Mouse (Mus musculus): ENCODE measurements around the gene Limd1. TPM values are rescaled to one million over a fixed set of nuclear protein-coding genes. Genes with fewer than 3 reads are reported as not detected.

The Limd1 gene
- polyA plus RNA-seq, 1 experiment from 2014 or later = 53.8 TPM

- no peak overlapping the region for H3K9ac ChIP-seq
- H3K27ac ChIP-seq (replicated peaks) = no peak overlapping the region
- 86% methylated on average over 5 of the region's 5 CpGs for WGBS
- no peaks in the 10 kb centered on the region for H3K4me1 ChIP-seq
- H3K27me3 ChIP-seq = no peaks in the 10 kb centered on the region
- no peak overlapping the region for H3K4me2 ChIP-seq (replicated peaks)
- ATAC-seq (ENCODE audit: insufficient number of reproducible peaks, low FRiP score, low TSS enrichment, low read depth) = no peak
- peaks cover 30% of the 10 kb centered on the region for H3K36me3 ChIP-seq
- H3K4me3 ChIP-seq (replicated peaks) = no peak overlapping the region
- H3K9me3 ChIP-seq (replicated peaks) = no peaks in the 10 kb centered on the region
Measured at GRCm38 (mm10) chr9:123503171-123503834, 24.8 kb downstream of the Limd1 start.

DNA sequence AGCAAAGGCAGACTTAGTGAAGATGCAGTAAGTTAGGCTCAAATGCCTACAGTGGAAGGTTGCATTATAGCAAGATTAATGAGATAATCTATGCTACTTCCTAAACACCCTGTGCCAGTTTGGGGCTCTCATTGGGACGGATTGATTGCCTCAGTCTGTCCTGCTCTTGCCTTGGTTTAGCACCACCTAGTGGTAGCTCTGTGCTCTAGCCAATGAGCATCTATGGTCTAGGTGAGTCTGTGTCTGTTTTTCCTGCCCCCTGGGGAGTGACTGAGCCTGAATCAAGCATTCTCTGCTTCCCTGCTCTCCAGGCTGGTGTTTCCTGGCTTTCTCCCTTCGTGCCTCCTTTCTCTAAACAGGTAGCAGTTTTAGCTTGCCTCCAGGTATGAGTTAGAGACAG, 25.8 kb downstream of the Limd1 start:
- no peak overlapping the region for H3K4me2 ChIP-seq (replicated peaks)
- 4% methylated on average over 2 of the region's 2 CpGs for WGBS
- no peak overlapping the region for H3K27ac ChIP-seq (replicated peaks)
- no peaks in the 10 kb centered on the region for H3K9me3 ChIP-seq (replicated peaks)
- peak; percentile 75; the same call in 1 of the 2 replicates for ATAC-seq (ENCODE audit: insufficient number of reproducible peaks, low FRiP score, low TSS enrichment, low read depth)
- H3K4me3 ChIP-seq (replicated peaks) = no peak overlapping the region
- H3K9ac ChIP-seq = no peak overlapping the region
- no peaks in the 10 kb centered on the region for H3K4me1 ChIP-seq
- peaks cover 30% of the 10 kb centered on the region for H3K36me3 ChIP-seq
- no peaks in the 10 kb centered on the region for H3K27me3 ChIP-seq

DNA sequence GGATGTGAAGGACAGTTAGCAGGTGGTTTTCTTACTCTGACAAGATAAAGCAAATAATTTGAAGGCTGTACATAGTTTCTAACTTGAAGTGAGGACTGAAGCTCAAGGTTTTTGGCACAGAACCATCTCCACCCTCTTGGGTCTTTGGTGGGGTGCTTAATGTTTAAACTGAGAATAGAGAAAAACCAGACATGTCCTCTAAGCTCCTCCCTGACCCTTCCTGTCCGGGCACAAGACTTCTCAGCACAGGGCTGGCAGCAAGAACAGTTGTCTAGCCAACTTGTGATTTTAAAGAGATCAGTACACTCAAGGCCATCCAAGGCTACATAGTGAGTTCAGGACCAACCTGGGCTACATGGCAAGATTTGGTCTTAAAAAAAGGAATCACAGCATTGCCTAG, 27.1 kb downstream of the Limd1 start:
- H3K36me3 ChIP-seq = peaks cover 32% of the 10 kb centered on the region
- H3K9me3 ChIP-seq (replicated peaks) = no peaks in the 10 kb centered on the region
- no peak overlapping the region for H3K27ac ChIP-seq (replicated peaks)
- no peak overlapping the region for H3K9ac ChIP-seq
- H3K27me3 ChIP-seq = no peaks in the 10 kb centered on the region
- H3K4me1 ChIP-seq = no peaks in the 10 kb centered on the region
- H3K4me3 ChIP-seq (replicated peaks) = no peak overlapping the region
- 64% methylated on average over 1 of the region's 1 CpGs for WGBS
- ATAC-seq (ENCODE audit: insufficient number of reproducible peaks, low FRiP score, low TSS enrichment, low read depth) = no peak
- H3K4me2 ChIP-seq (replicated peaks) = no peak overlapping the region

- H3K4me1 ChIP-seq = no peaks in the 10 kb centered on the region
- whole genome bisulfite sequencing = 77% methylated on average over 4 of the region's 4 CpGs
- H3K4me3 ChIP-seq (replicated peaks) = no peak overlapping the region
- no peaks in the 10 kb centered on the region for H3K9me3 ChIP-seq (replicated peaks)
- no peak overlapping the region for H3K27ac ChIP-seq (replicated peaks)
- H3K27me3 ChIP-seq = no peaks in the 10 kb centered on the region
- no peak overlapping the region for H3K4me2 ChIP-seq (replicated peaks)
- H3K36me3 ChIP-seq = peaks cover 34% of the 10 kb centered on the region
- no peak overlapping the region for H3K9ac ChIP-seq
- ATAC-seq (ENCODE audit: insufficient number of reproducible peaks, low FRiP score, low TSS enrichment, low read depth) = no peak
Measured at GRCm38 (mm10) chr9:123506270-123507146, 28.0 kb downstream of the Limd1 start.

- no peak overlapping the region for H3K27ac ChIP-seq (replicated peaks)
- 92% methylated on average over 2 of the region's 2 CpGs for WGBS
- ATAC-seq (ENCODE audit: insufficient number of reproducible peaks, low FRiP score, low TSS enrichment, low read depth) = no peak
- H3K4me3 ChIP-seq (replicated peaks) = no peak overlapping the region
- H3K9ac ChIP-seq = no peak overlapping the region
- H3K4me2 ChIP-seq (replicated peaks) = no peak overlapping the region
- no peaks in the 10 kb centered on the region for H3K9me3 ChIP-seq (replicated peaks)
- peaks cover 38% of the 10 kb centered on the region for H3K36me3 ChIP-seq
- no peaks in the 10 kb centered on the region for H3K4me1 ChIP-seq
- no peaks in the 10 kb centered on the region for H3K27me3 ChIP-seq
Measured at GRCm38 (mm10) chr9:123507380-123507779, 28.9 kb downstream of the Limd1 start.

- 81% methylated on average over 2 of the region's 2 CpGs for WGBS
- no peak overlapping the region for H3K27ac ChIP-seq (replicated peaks)
- no peaks in the 10 kb centered on the region for H3K9me3 ChIP-seq (replicated peaks)
- no peak for ATAC-seq (ENCODE audit: insufficient number of reproducible peaks, low FRiP score, low TSS enrichment, low read depth)
- no peak overlapping the region for H3K4me2 ChIP-seq (replicated peaks)
- no peak overlapping the region for H3K4me3 ChIP-seq (replicated peaks)
- H3K36me3 ChIP-seq = peaks cover 37% of the 10 kb centered on the region
- no peaks in the 10 kb centered on the region for H3K4me1 ChIP-seq
- H3K27me3 ChIP-seq = no peaks in the 10 kb centered on the region
- no peak overlapping the region for H3K9ac ChIP-seq
Measured at GRCm38 (mm10) chr9:123508986-123509385, 30.5 kb downstream of the Limd1 start.

DNA sequence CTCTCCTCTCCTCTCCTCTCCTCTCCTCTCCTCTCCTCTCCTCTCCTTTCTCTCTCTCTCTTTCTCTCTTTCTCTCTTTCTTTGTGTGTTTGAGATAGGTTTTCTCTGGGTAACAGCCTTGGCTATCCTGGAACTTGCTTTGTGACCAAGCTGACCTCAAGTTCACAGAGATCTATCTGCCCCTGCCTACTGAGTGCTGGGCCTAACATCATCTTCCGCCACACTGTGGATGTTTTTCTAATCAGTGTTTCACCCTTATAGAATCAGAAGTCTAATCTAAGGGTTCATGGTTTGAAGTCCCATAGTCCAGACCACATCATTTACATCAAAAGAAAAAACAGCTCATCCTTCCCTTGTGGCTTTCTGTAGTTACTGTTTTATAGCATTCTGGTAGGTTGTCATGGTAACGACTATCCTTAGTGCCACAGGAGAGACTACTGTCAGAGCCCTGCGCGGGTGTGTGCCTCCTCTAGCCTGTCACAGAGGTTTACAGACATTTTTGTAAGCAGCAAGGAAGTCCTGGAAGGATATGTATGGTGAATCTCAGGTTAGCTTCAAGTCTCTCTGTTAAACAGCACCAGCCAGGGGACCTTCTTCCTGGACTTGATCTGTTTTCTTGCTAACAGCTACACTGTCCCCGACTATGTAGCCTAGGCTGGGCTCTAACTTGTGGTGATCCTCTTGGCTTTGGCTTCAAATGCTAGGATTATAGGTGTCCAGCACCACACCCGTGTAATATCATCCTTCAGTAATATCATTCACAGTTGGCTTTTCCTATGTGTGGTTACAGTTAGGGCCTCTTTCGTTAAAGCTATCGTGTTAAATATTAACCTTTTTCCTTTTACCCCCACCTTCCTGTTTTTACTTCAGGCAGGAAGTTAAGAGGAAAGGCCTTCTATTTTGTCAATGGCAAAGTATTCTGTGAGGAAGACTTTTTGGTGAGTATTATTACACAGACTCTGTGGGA, 31.4 kb downstream of the Limd1 start:
- H3K9ac ChIP-seq = no peak overlapping the region
- no peak overlapping the region for H3K27ac ChIP-seq (replicated peaks)
- H3K9me3 ChIP-seq (replicated peaks) = no peaks in the 10 kb centered on the region
- peaks cover 6% of the 10 kb centered on the region; the same call in 1 of the 2 replicates for H3K4me1 ChIP-seq
- no peak overlapping the region for H3K4me3 ChIP-seq (replicated peaks)
- H3K36me3 ChIP-seq = peaks cover 37% of the 10 kb centered on the region
- H3K4me2 ChIP-seq (replicated peaks) = no peak overlapping the region
- H3K27me3 ChIP-seq = no peaks in the 10 kb centered on the region
- 83% methylated on average over 8 of the region's 8 CpGs for WGBS
- peak; percentile 47; the same call in 1 of the 2 replicates for ATAC-seq (ENCODE audit: insufficient number of reproducible peaks, low FRiP score, low TSS enrichment, low read depth)

GRCm38 (mm10) chr9:123510926-123511325, 32.4 kb downstream of the Limd1 start:
- H3K4me2 ChIP-seq (replicated peaks) = no peak overlapping the region
- WGBS = 82% methylated on average over 5 of the region's 5 CpGs
- peaks cover 37% of the 10 kb centered on the region for H3K36me3 ChIP-seq
- no peak for ATAC-seq (ENCODE audit: insufficient number of reproducible peaks, low FRiP score, low TSS enrichment, low read depth)
- H3K9ac ChIP-seq = no peak overlapping the region
- H3K9me3 ChIP-seq (replicated peaks) = no peaks in the 10 kb centered on the region
- H3K4me1 ChIP-seq = peaks cover 7% of the 10 kb centered on the region; the same call in 1 of the 2 replicates
- no peak overlapping the region for H3K4me3 ChIP-seq (replicated peaks)
- no peak overlapping the region for H3K27ac ChIP-seq (replicated peaks)
- H3K27me3 ChIP-seq = no peaks in the 10 kb centered on the region

- peaks cover 52% of the 10 kb centered on the region for H3K36me3 ChIP-seq
- H3K4me2 ChIP-seq (replicated peaks) = no peak overlapping the region
- 77% methylated on average over 2 of the region's 2 CpGs for WGBS
- no peaks in the 10 kb centered on the region for H3K27me3 ChIP-seq
- H3K4me3 ChIP-seq (replicated peaks) = no peak overlapping the region
- H3K27ac ChIP-seq (replicated peaks) = no peak overlapping the region
- H3K9ac ChIP-seq = no peak overlapping the region
- H3K4me1 ChIP-seq = peaks cover 7% of the 10 kb centered on the region
- no peak for ATAC-seq (ENCODE audit: insufficient number of reproducible peaks, low FRiP score, low TSS enrichment, low read depth)
- no peaks in the 10 kb centered on the region for H3K9me3 ChIP-seq (replicated peaks)
Measured at GRCm38 (mm10) chr9:123512482-123512881, 34.0 kb downstream of the Limd1 start.

DNA sequence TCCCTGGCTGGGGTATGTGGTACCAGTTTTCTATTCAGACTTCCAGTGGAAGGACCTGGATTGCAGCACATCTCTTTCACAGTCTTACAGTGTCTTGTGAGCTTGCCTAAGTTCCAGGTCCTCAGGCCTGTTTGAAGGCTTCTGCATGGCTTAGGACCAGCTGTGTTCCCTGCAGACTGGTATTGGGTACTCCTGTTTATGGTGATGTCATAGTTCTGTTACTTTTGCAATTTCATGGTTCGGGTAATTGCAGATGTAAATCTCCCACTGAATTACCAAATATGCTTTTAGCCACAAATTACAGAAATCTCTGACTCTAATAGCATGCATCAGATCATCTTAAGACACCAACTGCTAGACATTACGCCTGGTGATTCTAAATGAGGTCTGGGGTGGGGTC, 36.6 kb downstream of the Limd1 start:
- no peak overlapping the region for H3K4me2 ChIP-seq (replicated peaks)
- WGBS = 51% methylated on average over 2 of the region's 2 CpGs
- H3K27me3 ChIP-seq = no peaks in the 10 kb centered on the region
- peaks cover 7% of the 10 kb centered on the region for H3K4me1 ChIP-seq
- no peak for ATAC-seq (ENCODE audit: insufficient number of reproducible peaks, low FRiP score, low TSS enrichment, low read depth)
- H3K9me3 ChIP-seq (replicated peaks) = no peaks in the 10 kb centered on the region
- H3K36me3 ChIP-seq = peaks cover 75% of the 10 kb centered on the region
- H3K27ac ChIP-seq (replicated peaks) = no peak overlapping the region
- no peak overlapping the region for H3K4me3 ChIP-seq (replicated peaks)
- H3K9ac ChIP-seq = no peak overlapping the region
